Mouse (Mus musculus) lung, postnatal 0 days (tissue): Measurements from ENCODE around the gene Ppt1. TPM values are rescaled to one million over a fixed set of nuclear protein-coding genes. Genes with fewer than 3 reads are reported as not detected.

Experiments used
- ATAC-seq: fragments of 200-750 bp; cut with Nextera tagmentation; 2 replicates; pipeline ENCODE4 v1.8.0; 2017; ENCODE audit warnings: moderate library complexity
- DNase-seq: peaks from one replicate; pipeline ENCODE4 v3.0.0-alpha.2; 2016; ENCODE audit warnings: low spot score
- H3K27ac ChIP-seq: fragments of 300-500 bp; sonication (generic); 2 replicates; pipeline ENCODE4 v1.5.1; 2014; ENCODE audit warnings: antibody characterized with exemption, mild to moderate bottlenecking, low read length, mixed read lengths
- H3K27me3 ChIP-seq: fragments of 300-500 bp; sonication (generic); replicated peaks from 2 replicates; pipeline ENCODE4 v1.6.1; 2014; ENCODE audit warnings: low read length, mixed read lengths; ENCODE audit not compliant: insufficient read depth
- H3K36me3 ChIP-seq: fragments of 300-500 bp; sonication (generic); 2 replicates; pipeline ENCODE4 v1.6.1; 2014; ENCODE audit warnings: low read length, mixed read lengths; ENCODE audit not compliant: insufficient read depth
- H3K4me1 ChIP-seq: fragments of 300-500 bp; sonication (generic); 2 replicates; pipeline ENCODE4 v1.6.1; 2014; ENCODE audit warnings: antibody characterized with exemption, low read depth, low read length, mixed read lengths; ENCODE audit not compliant: insufficient read depth
- H3K4me2 ChIP-seq: fragments of 300-500 bp; sonication (generic); replicated peaks from 2 replicates; pipeline ENCODE4 v1.6.1; 2014; ENCODE audit warnings: low read depth, mild to moderate bottlenecking, low read length, moderate library complexity, mixed read lengths
- H3K4me3 ChIP-seq: fragments of 300-500 bp; sonication (generic); 2 replicates; pipeline ENCODE4 v1.5.1; 2014; ENCODE audit warnings: low read depth, low read length
- H3K9ac ChIP-seq: fragments of 300-500 bp; sonication (generic); replicated peaks from 2 replicates; pipeline ENCODE4 v1.6.1; 2014; ENCODE audit warnings: low read depth, mild to moderate bottlenecking
- H3K9me3 ChIP-seq: fragments of 300-500 bp; sonication (generic); 2 replicates; pipeline ENCODE4 v1.6.1; 2016; ENCODE audit warnings: low read length, mixed read lengths
- CTCF ChIP-seq: IDR thresholded peaks from 2 replicates; pipeline ENCODE4 v1.5.1; 2016; ENCODE audit warnings: antibody characterized with exemption, mild to moderate bottlenecking
- EP300 ChIP-seq: IDR thresholded peaks from 2 replicates; pipeline ENCODE4 v1.6.1; 2016; ENCODE audit warnings: antibody characterized with exemption, mild to moderate bottlenecking, control low read depth
- WGBS: fragments of 180-500 bp; shearing (Covaris S2); extraction: QIAGEN DNeasy Blood & Tissue Kit; methylation state at CpG from one replicate; pipeline ENCODE4 v1.1.7; 2014; 5-methylcytosine and 5-hydroxymethylcytosine counted together
- polyA plus RNA-seq: library from polyadenylated mRNA; unstranded; fragments of >200 nt; fragmentation: Nextera tagmentation; extraction: Ambion mirVana; gene quantifications from 2 replicates; pipeline ENCODE4 v1.2.1, GENCODE M21; 2015

Ppt1 gene
- polyA plus RNA-seq, 1 experiment from 2014 or later: 39.0 TPM

- H3K9me3 ChIP-seq: no peaks in the 10 kb centered on the region
- ATAC-seq (no peak), DNase-seq (no peak)
- no peak overlapping the region for H3K27ac ChIP-seq
- TF ChIP-seq CTCF (no peak), EP300 (no peak)
- no peak overlapping the region for H3K9ac ChIP-seq
- H3K4me1 ChIP-seq: no peaks in the 10 kb centered on the region
- H3K36me3 ChIP-seq: no peaks in the 10 kb centered on the region
- no peaks in the 10 kb centered on the region for H3K27me3 ChIP-seq
- no peak overlapping the region for H3K4me2 ChIP-seq
- 76% methylated on average over 4 of the region's 4 CpGs for WGBS
- H3K4me3 ChIP-seq: no peak overlapping the region
Measured at GRCm38 (mm10) chr4:122897750-122898149, 61.7 kb downstream of the Ppt1 start.

- Histone ChIP-seq H3K36me3 (no peaks in the 10 kb centered on the region), H3K4me1 (no peaks in the 10 kb centered on the region), H3K9ac (no peak overlapping the region), H3K27ac (no peak overlapping the region), H3K9me3 (no peaks in the 10 kb centered on the region), H3K4me3 (no peak overlapping the region), H3K27me3 (no peaks in the 10 kb centered on the region), H3K4me2 (no peak overlapping the region)
- WGBS: 9% methylated on average over 5 of the region's 5 CpGs
- DNase-seq (peak; percentile 84), ATAC-seq (no peak)
- TF ChIP-seq EP300 (no peak), CTCF (peak; percentile 76)
Measured at GRCm38 (mm10) chr4:122898313-122898712, 62.3 kb downstream of the Ppt1 start.

- Histone ChIP-seq H3K27ac (no peak overlapping the region), H3K9me3 (no peaks in the 10 kb centered on the region), H3K4me3 (no peak overlapping the region), H3K4me2 (no peak overlapping the region), H3K9ac (no peak overlapping the region), H3K27me3 (no peaks in the 10 kb centered on the region), H3K4me1 (no peaks in the 10 kb centered on the region), H3K36me3 (no peaks in the 10 kb centered on the region)
- ATAC-seq (no peak), DNase-seq (peak; percentile 28)
- WGBS: 22% methylated on average over 6 of the region's 6 CpGs
- no peak for TF ChIP-seq EP300
- peak; percentile 61 for TF ChIP-seq CTCF
Measured at GRCm38 (mm10) chr4:122902156-122902555, 66.1 kb downstream of the Ppt1 start.

- Histone ChIP-seq H3K36me3 (no peaks in the 10 kb centered on the region), H3K4me3 (no peak overlapping the region), H3K4me1 (no peaks in the 10 kb centered on the region), H3K27me3 (no peaks in the 10 kb centered on the region), H3K27ac (no peak overlapping the region), H3K4me2 (no peak overlapping the region), H3K9me3 (no peaks in the 10 kb centered on the region), H3K9ac (no peak overlapping the region)
- DNase-seq (no peak), ATAC-seq (no peak)
- 80% methylated on average over 3 of the region's 3 CpGs for WGBS
- TF ChIP-seq CTCF (no peak), EP300 (no peak)
Measured at GRCm38 (mm10) chr4:122903709-122904108, 67.7 kb downstream of the Ppt1 start.

- peak; percentile 23 for DNase-seq
- 56% methylated on average over 10 of the region's 10 CpGs for WGBS
- H3K9me3 ChIP-seq: no peaks in the 10 kb centered on the region
- H3K27ac ChIP-seq: no peak overlapping the region
- H3K36me3 ChIP-seq: no peaks in the 10 kb centered on the region
- no peak overlapping the region for H3K9ac ChIP-seq
- no peak overlapping the region for H3K4me2 ChIP-seq
- no peaks in the 10 kb centered on the region for H3K27me3 ChIP-seq
- no peak for TF ChIP-seq EP300
- TF ChIP-seq CTCF: no peak
- no peak for ATAC-seq
- H3K4me1 ChIP-seq: no peaks in the 10 kb centered on the region
- no peak overlapping the region for H3K4me3 ChIP-seq
Measured at GRCm38 (mm10) chr4:122905359-122905758, 69.3 kb downstream of the Ppt1 start.

Other genes starting within 250 kb of the Ppt1 start
- gene 9530002B09Rik, start 147.0 kb upstream of the Ppt1 start, polyA plus RNA-seq: not detected in 2 replicates
- gene Cap1, start 49.8 kb downstream of the Ppt1 start, polyA plus RNA-seq: 66.8 and 66.9 TPM in 2 replicates
- gene Mfsd2a, start 124.9 kb downstream of the Ppt1 start, polyA plus RNA-seq: 0.38 and 1.2 TPM in 2 replicates
- 6.0 and 8.1 TPM in 2 replicates for gene Mycl, start 159.4 kb downstream of the Ppt1 start, polyA plus RNA-seq
- 10.7 and 11.1 TPM in 2 replicates for gene Trit1, start 180.4 kb downstream of the Ppt1 start, polyA plus RNA-seq